Mouse (Mus musculus) hindbrain, embryonic 15.5 days (tissue): ENCODE measurements around the gene Xab2. TPM values are rescaled to one million over a fixed set of nuclear protein-coding genes. Genes with fewer than 3 reads are reported as not detected.
"Not testable (repeated sequence)": the region's sequence is repeated elsewhere in the genome, so short reads cannot be mapped to it uniquely, and the experiment has no call there.

Experiments used
- ATAC-seq: fragments of 200-750 bp; cut with Nextera tagmentation; 2 replicates; pipeline ENCODE4 v1.8.0; 2017; ENCODE audit warnings: low read depth, moderate number of reproducible peaks, moderate TSS enrichment; ENCODE audit not compliant: low FRiP score
- H3K27ac ChIP-seq: fragments of 300-500 bp; sonication (generic); replicated peaks from 2 replicates; pipeline ENCODE4 v1.5.1; 2015; ENCODE audit warnings: mild to moderate bottlenecking, inconsistent platforms
- H3K27me3 ChIP-seq: fragments of 300-500 bp; sonication (generic); 2 replicates; pipeline ENCODE4 v1.6.1; 2015; ENCODE audit warnings: control low read depth, inconsistent platforms
- H3K36me3 ChIP-seq: fragments of 300-500 bp; sonication (generic); 2 replicates; pipeline ENCODE4 v1.6.1; 2015; ENCODE audit warnings: control low read depth, inconsistent platforms
- H3K4me1 ChIP-seq: fragments of 300-500 bp; sonication (generic); replicated peaks from 2 replicates; pipeline ENCODE4 v1.6.1; 2015; ENCODE audit warnings: control low read depth, inconsistent platforms
- H3K4me2 ChIP-seq: fragments of 300-500 bp; sonication (generic); 2 replicates; pipeline ENCODE4 v1.6.1; 2015; ENCODE audit warnings: moderate library complexity, mild to moderate bottlenecking, inconsistent platforms
- H3K4me3 ChIP-seq: fragments of 300-500 bp; sonication (generic); 2 replicates; pipeline ENCODE4 v1.5.1; 2015; ENCODE audit warnings: mild to moderate bottlenecking, inconsistent platforms
- H3K9ac ChIP-seq: fragments of 300-500 bp; sonication (generic); 2 replicates; pipeline ENCODE4 v1.6.1; 2015; ENCODE audit warnings: inconsistent platforms
- H3K9me3 ChIP-seq: fragments of 300-500 bp; sonication (generic); 2 replicates; pipeline ENCODE4 v1.6.1; 2016; ENCODE audit warnings: control low read depth, inconsistent platforms
- WGBS: fragments of 180-500 bp; shearing (Covaris S2); methylation state at CpG from one replicate; pipeline ENCODE4 v1.1.7; 2015; 5-methylcytosine and 5-hydroxymethylcytosine counted together
- polyA plus RNA-seq: library from polyadenylated mRNA; unstranded; fragments of >200 nt; fragmentation: Nextera tagmentation; extraction: Ambion mirVana; gene quantifications from 2 replicates; pipeline ENCODE4 v1.2.1, GENCODE M21; 2015

The Xab2 gene
- polyA plus RNA-seq, 1 experiment from 2014 or later = 49.9 TPM

GRCm38 (mm10) chr8:3606593-3606992 is 14.5 kb downstream of the Xab2 start:
- H3K4me1 ChIP-seq = no peaks in the 10 kb centered on the region
- no peak for ATAC-seq
- H3K4me3 ChIP-seq = no peak overlapping the region
- no peaks in the 10 kb centered on the region for H3K9me3 ChIP-seq
- H3K36me3 ChIP-seq = peaks cover 85% of the 10 kb centered on the region
- H3K4me2 ChIP-seq = no peak overlapping the region
- 85% methylated on average over 16 of the region's 16 CpGs for WGBS
- no peaks in the 10 kb centered on the region for H3K27me3 ChIP-seq
- no peak overlapping the region for H3K9ac ChIP-seq
- no peak overlapping the region for H3K27ac ChIP-seq

GRCm38 (mm10) chr8:3603439-3603838 is 17.7 kb downstream of the Xab2 start:
- no peak overlapping the region for H3K4me3 ChIP-seq
- peaks cover 81% of the 10 kb centered on the region for H3K36me3 ChIP-seq
- H3K9ac ChIP-seq = no peak overlapping the region
- H3K4me2 ChIP-seq = no peak overlapping the region
- WGBS = 88% methylated on average over 13 of the region's 13 CpGs
- no peaks in the 10 kb centered on the region for H3K9me3 ChIP-seq
- no peaks in the 10 kb centered on the region for H3K4me1 ChIP-seq
- no peaks in the 10 kb centered on the region for H3K27me3 ChIP-seq
- no peak for ATAC-seq
- no peak overlapping the region for H3K27ac ChIP-seq

- no peak overlapping the region for H3K4me3 ChIP-seq
- H3K27me3 ChIP-seq = no peaks in the 10 kb centered on the region
- 96% methylated on average over 6 of the region's 6 CpGs for WGBS
- no peaks in the 10 kb centered on the region for H3K4me1 ChIP-seq
- no peak overlapping the region for H3K9ac ChIP-seq
- peaks cover 66% of the 10 kb centered on the region for H3K36me3 ChIP-seq
- no peak overlapping the region for H3K4me2 ChIP-seq
- no peaks in the 10 kb centered on the region for H3K9me3 ChIP-seq
- no peak for ATAC-seq
- no peak overlapping the region for H3K27ac ChIP-seq
These were observed 20.7 kb downstream of the Xab2 start for GRCm38 (mm10) chr8:3600401-3600800.

- 73% methylated on average over 1 of the region's 1 CpGs for WGBS
- Histone ChIP-seq H3K4me2 (no peak overlapping the region), H3K4me3 (no peak overlapping the region), H3K4me1 (no peaks in the 10 kb centered on the region), H3K27ac (no peak overlapping the region), H3K9me3 (no peaks in the 10 kb centered on the region), H3K9ac (no peak overlapping the region), H3K36me3 (peaks cover 57% of the 10 kb centered on the region), H3K27me3 (no peaks in the 10 kb centered on the region)
- no peak for ATAC-seq
These were observed 21.9 kb downstream of the Xab2 start for GRCm38 (mm10) chr8:3599219-3599618.

- Histone ChIP-seq H3K9ac (no peak overlapping the region), H3K9me3 (no peaks in the 10 kb centered on the region), H3K27me3 (no peaks in the 10 kb centered on the region), H3K4me1 (peaks cover 10% of the 10 kb centered on the region), H3K4me2 (no peak overlapping the region), H3K27ac (no peak overlapping the region), H3K36me3 (peaks cover 46% of the 10 kb centered on the region), H3K4me3 (no peak overlapping the region)
- no peak for ATAC-seq
- 83% methylated on average over 3 of the region's 3 CpGs for WGBS
These were observed 23.1 kb downstream of the Xab2 start for GRCm38 (mm10) chr8:3598054-3598453.

- no peaks in the 10 kb centered on the region for H3K27me3 ChIP-seq
- no peaks in the 10 kb centered on the region for H3K9me3 ChIP-seq
- H3K36me3 ChIP-seq = peaks cover 15% of the 10 kb centered on the region; the same call in 1 of the 2 replicates
- no peak overlapping the region for H3K27ac ChIP-seq
- no peak overlapping the region for H3K4me2 ChIP-seq
- 86% methylated on average over 2 of the region's 2 CpGs for WGBS
- H3K9ac ChIP-seq = no peak overlapping the region
- H3K4me3 ChIP-seq = no peak overlapping the region
- H3K4me1 ChIP-seq = peaks cover 14% of the 10 kb centered on the region
- no peak for ATAC-seq
These were observed 26.6 kb downstream of the Xab2 start for GRCm38 (mm10) chr8:3594466-3594865.

GRCm38 (mm10) chr8:3593470-3593869 is 27.6 kb downstream of the Xab2 start:
- Histone ChIP-seq H3K9ac (no peak overlapping the region), H3K4me3 (no peak overlapping the region), H3K4me2 (no peak overlapping the region), H3K4me1 (peaks cover 14% of the 10 kb centered on the region), H3K9me3 (no peaks in the 10 kb centered on the region), H3K36me3 (peaks cover 7% of the 10 kb centered on the region; the same call in 1 of the 2 replicates), H3K27me3 (no peaks in the 10 kb centered on the region), H3K27ac (no peak overlapping the region)
- 65% methylated on average over 3 of the region's 3 CpGs for WGBS
- ATAC-seq = no peak

GRCm38 (mm10) chr8:3588258-3588633 is 32.9 kb downstream of the Xab2 start:
- Histone ChIP-seq H3K4me2 (peak overlapping the region; percentile 67), H3K4me1 (peaks cover 6% of the 10 kb centered on the region), H3K9me3 (no peaks in the 10 kb centered on the region), H3K9ac (peak overlapping the region; percentile 94), H3K27ac (peak overlapping the region; percentile 87), H3K36me3 (no peaks in the 10 kb centered on the region), H3K4me3 (peak overlapping the region; percentile 91), H3K27me3 (no peaks in the 10 kb centered on the region)
- peak; percentile 68 for ATAC-seq
- WGBS = 2% methylated on average over 11 of the region's 11 CpGs

- WGBS = under 1% methylated on average over 74 of the region's 77 CpGs
- no peaks in the 10 kb centered on the region for H3K27me3 ChIP-seq
- no peaks in the 10 kb centered on the region for H3K36me3 ChIP-seq
- no peaks in the 10 kb centered on the region for H3K9me3 ChIP-seq
- peak overlapping the region; percentile 87 for H3K27ac ChIP-seq
- ATAC-seq = peak; percentile 84
- H3K4me2 ChIP-seq = peak overlapping the region; percentile 67
- H3K4me3 ChIP-seq = peak overlapping the region; percentile 91
- H3K4me1 ChIP-seq = no peaks in the 10 kb centered on the region; the same call in 1 of the 2 replicates
- peak overlapping the region; percentile 94 for H3K9ac ChIP-seq
These were observed 33.5 kb downstream of the Xab2 start for GRCm38 (mm10) chr8:3587391-3588257.

- no peaks in the 10 kb centered on the region for H3K27me3 ChIP-seq
- WGBS = 2% methylated on average over 7 of the region's 7 CpGs
- H3K27ac ChIP-seq = peak within 1 kb of the TSS; percentile 87
- no peaks in the 10 kb centered on the region for H3K36me3 ChIP-seq
- peak within 1 kb of the TSS; percentile 94 for H3K9ac ChIP-seq
- peak within 1 kb of the TSS; percentile 91 for H3K4me3 ChIP-seq
- H3K4me2 ChIP-seq = peak within 1 kb of the TSS; percentile 67
- no peaks in the 10 kb centered on the region; the same call in 1 of the 2 replicates for H3K4me1 ChIP-seq
- no peaks in the 10 kb centered on the region for H3K9me3 ChIP-seq
- no peak; the same call in 1 of the 2 replicates for ATAC-seq
These were observed 34.1 kb downstream of the Xab2 start, which contains the start of gene Camsap3 for GRCm38 (mm10) chr8:3586993-3587390. Camsap3 (plus strand) TSS chr8:3587293.

GRCm38 (mm10) chr8:3586452-3586851 is 34.7 kb downstream of the Xab2 start:
- Histone ChIP-seq H3K4me3 (no peak overlapping the region), H3K4me1 (no peaks in the 10 kb centered on the region; the same call in 1 of the 2 replicates), H3K27me3 (no peaks in the 10 kb centered on the region), H3K36me3 (no peaks in the 10 kb centered on the region), H3K4me2 (no peak overlapping the region; the same call in 1 of the 2 replicates), H3K9ac (no peak overlapping the region), H3K9me3 (no peaks in the 10 kb centered on the region), H3K27ac (no peak overlapping the region)
- 98% methylated on average over 2 of the region's 2 CpGs for WGBS
- ATAC-seq = no peak

- H3K27ac ChIP-seq, H3K4me1 ChIP-seq, H3K36me3 ChIP-seq, ATAC-seq, H3K27me3 ChIP-seq, H3K9me3 ChIP-seq, H3K9ac ChIP-seq, H3K4me2 ChIP-seq, H3K4me3 ChIP-seq: not testable (repeated sequence)
- 97% methylated on average over 3 of the region's 3 CpGs for WGBS
These were observed 39.2 kb downstream of the Xab2 start for GRCm38 (mm10) chr8:3581961-3582360.
